ENCODE assay signal across 27 mouse cellular contexts in the genomic region with DNA sequence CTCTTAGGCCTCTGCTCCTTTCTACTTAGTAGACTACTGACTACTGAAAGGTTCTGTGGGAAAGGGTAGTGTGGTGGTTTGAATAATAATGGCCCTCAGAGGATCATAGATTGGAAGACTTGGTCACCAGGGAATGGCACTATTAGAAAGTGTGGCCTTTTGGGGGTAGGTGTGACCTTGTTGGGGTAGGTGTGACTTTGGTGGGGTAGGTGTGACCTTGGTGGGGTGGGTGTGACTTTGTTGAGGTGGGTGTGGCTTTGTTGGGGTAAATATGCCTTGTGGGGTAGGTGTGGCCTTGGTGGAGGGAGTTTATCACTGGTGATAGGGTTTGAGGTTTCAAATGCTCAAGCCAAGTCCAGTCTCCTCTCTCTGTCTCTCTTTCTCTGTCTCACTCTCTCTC.
"Had no signal": no experiment of that assay in that cellular context is flagged by ENCODE, and none has a peak within 500 bp of the region (broad histone marks: within the 10 kb centered on the region; RNA-seq: fewer than 3 reads in every experiment).

No protein-coding gene starts in this region.

- H3K4me3 ChIP-seq: heart, adult 2 months; heart, embryonic 10.5 days; heart, embryonic 12.5 days; hindbrain, embryonic 10.5 days; hindbrain, embryonic 12.5 days; hindbrain, embryonic 15.5 days; intestine, embryonic 15.5 days; layer of hippocampus, adult 2 months; left cerebral cortex, adult 2 months; limb, embryonic 10.5 days; limb, embryonic 12.5 days; liver, embryonic 13.5 days; liver, embryonic 15.5 days had no signal

- H3K9ac ChIP-seq: heart, embryonic 12.5 days; hindbrain, embryonic 12.5 days; hindbrain, embryonic 15.5 days; intestine, embryonic 15.5 days; limb, embryonic 12.5 days; liver, embryonic 13.5 days; liver, embryonic 15.5 days had no signal

- H3K27ac ChIP-seq: heart, adult 2 months; heart, embryonic 10.5 days; hindbrain, embryonic 10.5 days; hindbrain, embryonic 12.5 days; hindbrain, embryonic 15.5 days; intestine, embryonic 15.5 days; layer of hippocampus, adult 2 months; left cerebral cortex, adult 2 months; limb, embryonic 10.5 days; limb, embryonic 12.5 days; liver, embryonic 13.5 days; liver, embryonic 15.5 days had no signal

- H3K36me3 ChIP-seq: heart, embryonic 10.5 days; heart, embryonic 12.5 days; hindbrain, embryonic 10.5 days; hindbrain, embryonic 12.5 days; hindbrain, embryonic 15.5 days; intestine, embryonic 15.5 days; limb, embryonic 10.5 days; limb, embryonic 12.5 days; liver, embryonic 13.5 days; liver, embryonic 15.5 days had no signal

- H3K4me1 ChIP-seq: hindbrain, embryonic 15.5 days; limb, embryonic 12.5 days had no signal

- H3K9me3 ChIP-seq: heart, embryonic 10.5 days; heart, embryonic 12.5 days; hindbrain, embryonic 10.5 days; hindbrain, embryonic 12.5 days; hindbrain, embryonic 15.5 days; intestine, embryonic 15.5 days; limb, embryonic 10.5 days; limb, embryonic 12.5 days; liver, embryonic 13.5 days; liver, embryonic 15.5 days had no signal

- H3K4me2 ChIP-seq: heart, embryonic 12.5 days; hindbrain, embryonic 12.5 days; hindbrain, embryonic 15.5 days; intestine, embryonic 15.5 days; limb, embryonic 12.5 days; liver, embryonic 11.5 days; liver, embryonic 13.5 days; liver, embryonic 15.5 days had no signal

- DNase-seq: gastrocnemius, postnatal 14 days; gastrocnemius, postnatal 36 days; heart, adult 11 months; heart, adult 2 months; heart, postnatal 10 days; heart, postnatal 4 days; kidney, adult 18-20 months; kidney, adult 8-10 months; kidney, postnatal 10 days; kidney, postnatal 25 days; kidney, postnatal 4 days; liver; liver, embryonic 13.5 days had no signal

- ATAC-seq: inflammation-experienced regulatory T-cells, adult 6 months; intestine, embryonic 15.5 days; intestine, postnatal 0 days had no signal

- H3K27me3 ChIP-seq: heart, embryonic 12.5 days; hindbrain, embryonic 12.5 days; hindbrain, embryonic 15.5 days; intestine, embryonic 15.5 days; limb, embryonic 12.5 days; liver, embryonic 13.5 days had no signal
